Mouse (Mus musculus): Measurements from ENCODE around the gene Psmd8.

- TF ChIP-seq EP300 (IDR thresholded peaks at IDR 0.05; ENCODE audit: insufficient read depth, low read depth, low read length): no peak
- no peak for TF ChIP-seq CTCF (IDR thresholded peaks at IDR 0.05; ENCODE audit: low read depth, low read length)
These were observed 25.2 kb downstream of the Psmd8 start for GRCm38 (mm10) chr7:29155196-29155837.
